Mouse (Mus musculus) liver, embryonic 13.5 days (tissue): ENCODE results near the gene Cops9. TPM values are rescaled to one million over a fixed set of nuclear protein-coding genes. Genes with fewer than 3 reads are reported as not detected.

ENCODE experiments used
- ATAC-seq: fragments of 200-750 bp; cut with Nextera tagmentation; 2 replicates; pipeline ENCODE4 v1.8.0; 2017; ENCODE audit warnings: low read depth, mild to moderate bottlenecking, moderate number of reproducible peaks, moderate library complexity
- DNase-seq: peaks from one replicate; pipeline ENCODE4 v3.0.0; 2022
- H3K27ac ChIP-seq: fragments of 300-500 bp; sonication (generic); 2 replicates; pipeline ENCODE4 v1.5.1; 2015; ENCODE audit warnings: moderate library complexity, mild to moderate bottlenecking, inconsistent platforms
- H3K27me3 ChIP-seq: fragments of 300-500 bp; sonication (generic); 2 replicates; pipeline ENCODE4 v1.6.1; 2015; ENCODE audit warnings: mild to moderate bottlenecking, inconsistent platforms
- H3K36me3 ChIP-seq: fragments of 300-500 bp; sonication (generic); 2 replicates; pipeline ENCODE4 v1.6.1; 2015; ENCODE audit warnings: mild to moderate bottlenecking, inconsistent platforms
- H3K4me1 ChIP-seq: fragments of 300-500 bp; sonication (generic); replicated peaks from 2 replicates; pipeline ENCODE4 v1.6.1; 2015; ENCODE audit warnings: inconsistent platforms
- H3K4me2 ChIP-seq: fragments of 300-500 bp; sonication (generic); 2 replicates; pipeline ENCODE4 v1.6.1; 2015; ENCODE audit warnings: inconsistent platforms, mild to moderate bottlenecking, moderate library complexity
- H3K4me3 ChIP-seq: fragments of 300-500 bp; sonication (generic); replicated peaks from 2 replicates; pipeline ENCODE4 v1.5.1; 2015; ENCODE audit warnings: mild to moderate bottlenecking, inconsistent platforms
- H3K9ac ChIP-seq: fragments of 300-500 bp; sonication (generic); 2 replicates; pipeline ENCODE4 v1.6.1; 2015; ENCODE audit warnings: mild to moderate bottlenecking, inconsistent platforms
- H3K9me3 ChIP-seq: fragments of 300-500 bp; sonication (generic); replicated peaks from 2 replicates; pipeline ENCODE4 v1.6.1; 2016; ENCODE audit warnings: inconsistent platforms
- WGBS: fragments of 180-500 bp; shearing (Covaris S2); methylation state at CpG from one replicate; pipeline ENCODE4 v1.1.7; 2015; ENCODE audit not compliant: insufficient replicate concordance; 5-methylcytosine and 5-hydroxymethylcytosine counted together
- polyA plus RNA-seq: library from polyadenylated mRNA; unstranded; fragments of >200 nt; fragmentation: Nextera tagmentation; extraction: Ambion mirVana; gene quantifications from 2 replicates; pipeline ENCODE4 v1.2.1, GENCODE M21; 2015

Cops9 gene
- polyA plus RNA-seq, 1 experiment from 2014 or later = 226 TPM

DNA sequence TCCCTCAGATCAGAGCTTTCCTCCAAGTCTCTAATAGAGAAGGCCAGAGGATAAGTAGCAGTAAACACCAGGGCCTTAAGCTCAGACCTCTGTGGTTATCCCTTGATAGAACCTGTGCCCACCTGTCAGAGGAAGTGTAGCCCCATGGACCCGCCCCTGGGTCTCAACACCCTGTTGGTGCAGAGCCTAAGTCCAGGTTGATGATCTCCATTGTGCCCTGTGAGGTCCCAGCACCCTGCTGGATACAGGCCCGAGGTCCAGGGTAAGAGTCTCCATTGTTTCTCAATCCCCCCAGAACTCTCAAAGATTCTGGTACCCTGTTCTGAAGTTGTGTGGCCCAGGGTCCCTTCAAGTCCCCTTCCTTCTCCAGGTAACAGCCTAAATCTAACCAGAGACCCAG lies 4.3 kb upstream of the Cops9 start:
- Histone ChIP-seq H3K27ac (no peak overlapping the region), H3K36me3 (no peaks in the 10 kb centered on the region), H3K9ac (no peak overlapping the region), H3K27me3 (no peaks in the 10 kb centered on the region), H3K4me2 (no peak overlapping the region), H3K4me1 (peaks cover 25% of the 10 kb centered on the region), H3K9me3 (no peaks in the 10 kb centered on the region), H3K4me3 (no peak overlapping the region)
- ATAC-seq = no peak
- 46% methylated on average over 2 of the region's 2 CpGs for WGBS
- no peak for DNase-seq

DNA sequence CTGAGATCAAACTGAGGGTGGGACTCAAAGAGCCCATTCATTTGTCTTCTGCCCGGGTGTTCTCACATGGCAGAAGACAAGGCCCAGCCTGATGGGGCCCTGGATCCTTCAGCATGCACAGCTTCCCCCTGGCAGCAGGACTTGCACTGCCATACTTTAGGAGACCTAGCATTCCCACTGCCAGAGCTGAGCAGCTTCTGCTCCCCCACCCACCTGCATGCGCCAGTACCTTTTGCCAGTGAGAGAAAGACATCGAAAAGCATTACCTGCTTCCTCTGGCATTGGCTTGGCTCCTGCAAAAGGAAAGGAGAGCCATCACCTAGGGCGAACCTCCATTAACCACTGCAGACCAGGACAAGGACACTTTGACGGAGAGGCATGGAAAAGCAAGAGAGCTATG lies 3.1 kb upstream of the Cops9 start:
- Histone ChIP-seq H3K9me3 (no peaks in the 10 kb centered on the region), H3K27me3 (no peaks in the 10 kb centered on the region), H3K27ac (no peak overlapping the region), H3K4me2 (no peak overlapping the region), H3K4me3 (no peak overlapping the region), H3K36me3 (no peaks in the 10 kb centered on the region), H3K9ac (no peak overlapping the region), H3K4me1 (peaks cover 37% of the 10 kb centered on the region)
- ATAC-seq (no peak), DNase-seq (no peak)
- 64% methylated on average over 5 of the region's 5 CpGs for WGBS

DNA sequence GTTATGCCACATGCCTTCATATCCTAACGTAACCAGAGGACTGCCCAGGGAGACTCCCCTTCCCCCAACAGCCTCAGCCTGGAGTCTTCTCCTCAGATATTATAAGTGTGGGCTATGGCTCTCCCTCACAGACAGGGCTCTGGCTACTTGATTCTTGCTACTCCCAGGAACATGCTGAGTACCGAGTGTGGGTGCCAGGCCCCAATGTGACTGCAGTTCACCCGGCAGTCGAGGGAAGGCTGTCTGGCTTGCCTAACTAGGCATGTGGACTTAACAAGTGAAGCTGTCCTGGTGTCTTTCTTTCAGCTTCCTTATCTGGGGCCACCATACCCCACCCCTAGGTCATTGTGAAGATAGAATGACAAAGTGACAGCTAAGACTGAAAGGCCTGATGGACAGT lies 1.9 kb upstream of the Cops9 start:
- Histone ChIP-seq H3K4me1 (peaks cover 39% of the 10 kb centered on the region), H3K4me2 (no peak overlapping the region), H3K36me3 (peaks cover 9% of the 10 kb centered on the region), H3K4me3 (no peak overlapping the region), H3K9me3 (no peaks in the 10 kb centered on the region), H3K27me3 (no peaks in the 10 kb centered on the region), H3K27ac (no peak overlapping the region), H3K9ac (no peak overlapping the region)
- DNase-seq = no peak
- 50% methylated on average over 4 of the region's 4 CpGs for WGBS
- ATAC-seq = no peak

DNA sequence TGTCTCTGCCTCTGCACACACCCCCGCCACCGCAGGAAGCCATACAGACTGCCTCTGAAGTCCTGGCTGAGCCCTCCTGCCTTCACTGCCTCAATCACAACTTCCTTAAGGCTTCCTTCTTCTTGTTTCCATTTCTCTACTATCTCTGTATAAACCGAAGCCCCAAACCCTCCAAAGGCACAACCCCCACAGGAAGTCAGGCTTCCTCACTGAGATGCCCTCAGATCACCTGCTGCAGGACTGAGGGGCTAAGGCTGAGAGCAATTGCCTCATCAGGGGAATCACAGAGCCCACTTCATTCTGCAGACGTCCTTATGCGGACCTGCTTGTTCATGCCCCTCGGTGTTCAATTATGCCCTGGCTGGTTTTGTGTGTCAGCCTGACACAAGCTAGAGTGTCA lies 1.4 kb downstream of the Cops9 start:
- WGBS = 44% methylated on average over 6 of the region's 6 CpGs

DNA sequence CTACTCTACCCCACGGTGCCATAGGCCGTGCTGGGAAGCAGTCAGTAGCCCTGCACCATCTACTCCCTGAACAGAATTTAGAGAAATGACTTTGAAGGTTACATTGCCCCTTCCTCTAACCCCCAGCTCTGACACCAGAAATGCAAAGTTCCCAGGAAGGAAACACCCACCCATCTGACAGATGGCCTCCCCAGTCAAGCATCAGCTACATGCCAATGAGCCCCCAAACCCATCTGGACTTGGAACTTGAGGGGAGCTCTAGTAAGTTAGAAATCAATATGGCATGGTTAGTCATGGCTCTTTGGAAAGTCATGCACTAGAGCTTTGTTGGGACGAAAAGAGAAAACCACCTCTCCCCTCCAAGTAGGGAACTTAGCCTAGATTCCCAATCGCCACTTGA lies 3.0 kb downstream of the Cops9 start:
- no peak for ATAC-seq
- Histone ChIP-seq H3K27ac (no peak overlapping the region), H3K4me1 (peaks cover 26% of the 10 kb centered on the region), H3K9me3 (no peaks in the 10 kb centered on the region), H3K9ac (no peak overlapping the region), H3K27me3 (no peaks in the 10 kb centered on the region), H3K36me3 (peaks cover 40% of the 10 kb centered on the region), H3K4me2 (no peak overlapping the region), H3K4me3 (no peak overlapping the region)
- DNase-seq = no peak
- 87% methylated on average over 4 of the region's 4 CpGs for WGBS

More for the DNA sequence above, 1.4 kb downstream of the Cops9 start:
- H3K27ac ChIP-seq = no peak overlapping the region
- H3K4me1 ChIP-seq = peaks cover 27% of the 10 kb centered on the region
- H3K4me2 ChIP-seq = peak overlapping the region; percentile 75
- peak overlapping the region; percentile 87 for H3K9ac ChIP-seq
- H3K9me3 ChIP-seq = no peaks in the 10 kb centered on the region
- DNase-seq (no peak), ATAC-seq (no peak)
- peak overlapping the region; percentile 86 for H3K4me3 ChIP-seq
- H3K27me3 ChIP-seq = no peaks in the 10 kb centered on the region
- H3K36me3 ChIP-seq = peaks cover 40% of the 10 kb centered on the region

DNA sequence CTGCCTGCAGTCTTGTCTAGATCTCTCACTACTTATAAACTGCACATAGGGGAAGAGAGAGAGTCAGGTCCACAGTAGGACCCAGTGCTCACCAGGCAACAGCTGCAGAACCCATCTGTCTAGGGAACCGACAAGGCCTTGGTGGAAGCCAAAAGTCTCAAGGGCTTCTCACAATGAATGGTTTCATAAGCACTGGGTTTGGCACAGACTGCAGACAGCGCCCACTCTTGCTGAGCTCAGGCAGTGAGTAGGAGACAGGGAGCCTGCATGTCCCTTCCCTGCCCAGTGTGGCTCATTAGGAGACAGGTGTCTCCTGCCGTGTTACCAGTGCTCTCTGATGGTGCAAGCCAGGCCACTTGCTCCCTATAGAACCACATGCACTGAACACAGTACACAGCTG lies 3.6 kb downstream of the Cops9 start:
- no peak for DNase-seq
- Histone ChIP-seq H3K27ac (no peak overlapping the region), H3K27me3 (no peaks in the 10 kb centered on the region), H3K4me3 (no peak overlapping the region), H3K9ac (no peak overlapping the region), H3K9me3 (no peaks in the 10 kb centered on the region), H3K36me3 (peaks cover 40% of the 10 kb centered on the region), H3K4me2 (no peak overlapping the region), H3K4me1 (peaks cover 21% of the 10 kb centered on the region)
- WGBS = 76% methylated on average over 3 of the region's 3 CpGs
- ATAC-seq = no peak

DNA sequence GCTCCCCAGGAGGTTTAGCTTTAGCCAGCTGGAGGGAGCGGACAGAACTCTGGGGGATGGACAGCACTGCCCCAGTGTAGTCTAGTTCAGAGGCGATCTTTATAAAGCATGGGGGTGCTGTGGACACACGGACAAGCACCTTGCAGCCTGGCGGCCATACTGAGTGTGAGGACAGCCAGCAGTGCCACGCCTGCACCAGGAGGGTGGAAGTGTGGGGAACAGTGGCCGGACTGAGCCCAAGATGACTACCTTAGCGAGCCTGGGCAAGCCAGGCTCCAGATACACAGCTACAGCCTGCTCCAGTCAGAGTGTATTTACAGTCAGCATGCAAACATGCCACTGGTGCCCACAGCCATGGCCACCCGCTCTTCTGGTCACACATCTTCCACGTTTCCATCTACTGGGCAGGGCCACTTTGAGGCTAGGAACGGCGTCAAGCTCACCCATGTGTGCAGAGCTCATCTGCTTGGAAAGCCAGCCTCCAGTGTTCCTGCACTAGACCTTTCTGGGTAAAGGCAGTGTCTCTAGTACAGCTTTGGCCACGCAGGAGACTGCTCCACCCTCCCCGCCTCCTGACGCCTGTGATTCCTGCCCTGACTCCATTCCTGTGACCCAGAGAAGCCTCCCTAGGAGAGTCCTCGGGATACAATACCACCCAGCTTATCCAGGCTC lies 4.1 kb downstream of the Cops9 start:
- Histone ChIP-seq H3K4me2 (no peak overlapping the region), H3K27ac (no peak overlapping the region), H3K4me3 (no peak overlapping the region), H3K4me1 (peaks cover 21% of the 10 kb centered on the region), H3K27me3 (no peaks in the 10 kb centered on the region), H3K9ac (no peak overlapping the region), H3K36me3 (peaks cover 40% of the 10 kb centered on the region), H3K9me3 (no peaks in the 10 kb centered on the region)
- no peak for ATAC-seq
- WGBS = 81% methylated on average over 15 of the region's 15 CpGs
- no peak for DNase-seq

DNA sequence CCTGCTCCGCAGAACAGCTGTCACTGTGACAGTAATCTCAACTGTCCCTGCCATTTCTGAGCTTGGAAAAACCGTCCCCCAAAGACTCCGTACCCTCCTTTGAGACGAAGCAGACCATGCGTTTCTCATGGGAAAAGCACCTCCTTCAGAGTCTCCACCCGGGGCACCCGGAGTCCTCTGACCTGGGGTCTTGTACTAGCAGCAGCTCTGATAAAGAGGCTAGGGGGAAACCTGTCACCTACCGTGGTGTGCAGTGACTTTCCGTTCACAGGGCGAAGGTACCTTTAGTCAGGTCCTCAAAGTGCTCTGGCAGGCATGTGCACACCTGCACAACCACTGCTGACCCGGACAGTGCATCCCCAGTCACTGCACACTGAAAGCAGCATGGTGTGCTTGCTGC lies 5.1 kb downstream of the Cops9 start:
- Histone ChIP-seq H3K36me3 (peaks cover 40% of the 10 kb centered on the region), H3K9ac (no peak overlapping the region), H3K27ac (no peak overlapping the region), H3K4me3 (no peak overlapping the region), H3K4me1 (peaks cover 16% of the 10 kb centered on the region), H3K9me3 (no peaks in the 10 kb centered on the region), H3K4me2 (no peak overlapping the region), H3K27me3 (no peaks in the 10 kb centered on the region)
- DNase-seq (no peak), ATAC-seq (no peak)
- 84% methylated on average over 11 of the region's 11 CpGs for WGBS

DNA sequence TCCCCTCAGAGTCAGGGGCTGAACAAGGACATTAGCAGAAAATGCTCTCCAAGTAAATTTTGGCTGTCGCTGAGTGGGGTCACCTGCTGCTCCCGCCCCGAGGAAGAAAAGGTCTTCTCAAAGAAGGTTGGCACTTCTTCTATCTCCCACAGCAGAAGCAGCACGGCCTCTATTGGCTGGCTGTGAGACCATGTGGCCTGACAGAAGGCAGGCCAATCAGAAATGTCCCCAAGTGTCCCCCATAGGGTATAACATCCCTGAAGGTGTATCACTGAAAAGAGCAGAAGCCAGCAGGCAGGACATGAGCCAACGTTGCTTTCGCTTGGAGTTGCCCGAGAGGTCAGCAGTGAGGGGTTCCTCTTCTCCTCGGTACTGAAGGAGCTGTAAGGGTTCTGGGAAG lies 5.8 kb downstream of the Cops9 start:
- H3K9me3 ChIP-seq = no peaks in the 10 kb centered on the region
- H3K9ac ChIP-seq = no peak overlapping the region
- peaks cover 40% of the 10 kb centered on the region for H3K36me3 ChIP-seq
- 68% methylated on average over 8 of the region's 8 CpGs for WGBS
- no peaks in the 10 kb centered on the region for H3K27me3 ChIP-seq
- no peak overlapping the region for H3K4me3 ChIP-seq
- no peak overlapping the region for H3K27ac ChIP-seq
- H3K4me2 ChIP-seq = no peak overlapping the region
- no peak for ATAC-seq
- peaks cover 13% of the 10 kb centered on the region for H3K4me1 ChIP-seq
- no peak for DNase-seq

DNA sequence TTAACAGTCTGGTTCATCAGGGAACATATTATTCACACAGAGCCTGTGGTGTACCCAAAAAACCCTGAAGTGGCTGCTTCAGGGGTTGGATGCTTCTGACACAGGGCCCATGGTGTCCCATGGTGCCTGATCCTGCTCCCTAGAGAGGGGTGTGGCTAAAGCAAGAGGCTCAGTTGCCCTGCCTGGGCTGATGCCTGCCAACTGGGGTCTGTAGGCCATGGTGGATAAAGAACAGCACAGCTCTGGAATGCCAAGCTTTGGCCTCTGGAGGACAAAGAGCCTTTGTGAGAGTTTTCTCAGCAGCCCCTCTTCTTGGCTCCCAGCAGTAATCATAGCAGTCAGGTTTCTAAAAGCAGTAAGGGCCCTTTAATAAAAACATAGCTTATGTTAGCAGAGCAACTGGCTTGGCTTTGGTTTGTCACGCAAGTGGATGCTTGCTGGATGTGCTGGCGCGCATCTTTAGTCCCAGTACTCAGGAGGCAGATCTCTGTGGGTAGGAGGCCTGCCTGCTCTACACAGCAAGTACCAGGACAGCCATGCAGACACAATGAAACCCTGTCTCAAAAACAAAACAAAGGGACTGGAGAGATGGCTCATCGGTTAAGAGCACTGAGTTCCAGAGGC lies 6.7 kb downstream of the Cops9 start:
- Histone ChIP-seq H3K9ac (no peak overlapping the region), H3K4me3 (no peak overlapping the region), H3K4me1 (peaks cover 4% of the 10 kb centered on the region), H3K4me2 (no peak overlapping the region), H3K9me3 (no peaks in the 10 kb centered on the region), H3K36me3 (peaks cover 40% of the 10 kb centered on the region), H3K27me3 (no peaks in the 10 kb centered on the region), H3K27ac (no peak overlapping the region)
- WGBS = 80% methylated on average over 4 of the region's 4 CpGs
- no peak for DNase-seq
- ATAC-seq = no peak

DNA sequence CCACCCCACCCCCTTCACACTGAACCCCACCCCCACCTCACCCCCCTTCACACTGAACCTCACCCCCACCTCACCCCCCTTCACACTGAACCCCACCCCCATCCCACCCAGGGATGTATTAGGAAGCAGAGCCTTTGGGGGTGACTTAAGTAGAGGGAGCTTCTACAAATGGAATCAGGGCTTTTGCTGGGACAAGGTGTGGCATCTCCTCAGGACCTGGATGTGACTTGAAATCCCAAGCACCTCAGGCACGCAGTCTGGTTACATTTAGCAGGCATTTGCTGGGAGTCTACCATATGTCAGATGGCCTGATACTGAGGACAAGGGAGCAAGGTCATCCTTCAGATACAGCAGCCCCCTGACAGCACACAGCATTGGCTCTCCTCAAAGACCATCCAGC lies 7.2 kb downstream of the Cops9 start:
- WGBS = 50% methylated on average over 1 of the region's 1 CpGs
- Histone ChIP-seq H3K9ac (no peak overlapping the region), H3K36me3 (peaks cover 40% of the 10 kb centered on the region), H3K4me3 (no peak overlapping the region), H3K27ac (no peak overlapping the region), H3K4me1 (no peaks in the 10 kb centered on the region; the same call in 1 of the 2 replicates), H3K27me3 (no peaks in the 10 kb centered on the region), H3K9me3 (no peaks in the 10 kb centered on the region), H3K4me2 (no peak overlapping the region)
- no peak for DNase-seq
- ATAC-seq = no peak

DNA sequence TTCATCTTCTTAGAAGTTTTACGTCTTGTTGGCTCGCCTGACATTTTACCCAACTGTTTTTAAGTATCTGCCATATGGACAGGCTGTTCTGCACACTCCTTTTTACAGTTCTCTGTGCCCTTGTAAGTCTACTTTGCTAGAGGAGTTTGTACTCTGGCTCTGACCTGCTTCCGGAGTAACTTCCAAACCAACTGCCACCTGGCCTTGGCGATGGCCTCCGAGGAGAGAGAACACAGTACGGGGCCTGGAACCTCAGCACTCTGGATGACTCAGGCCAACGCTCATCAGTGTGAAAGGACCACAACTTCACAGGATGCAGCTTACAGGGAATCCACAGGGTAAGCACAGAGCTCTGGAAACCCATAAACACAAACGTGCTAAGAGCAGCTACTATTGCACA lies 8.1 kb downstream of the Cops9 start:
- no peak for DNase-seq
- H3K27me3 ChIP-seq = no peaks in the 10 kb centered on the region
- no peaks in the 10 kb centered on the region for H3K4me1 ChIP-seq
- H3K27ac ChIP-seq = no peak overlapping the region
- 66% methylated on average over 8 of the region's 8 CpGs for whole genome bisulfite sequencing
- H3K4me2 ChIP-seq = no peak overlapping the region
- peaks cover 31% of the 10 kb centered on the region for H3K36me3 ChIP-seq
- no peak overlapping the region for H3K4me3 ChIP-seq
- no peaks in the 10 kb centered on the region for H3K9me3 ChIP-seq
- no peak overlapping the region for H3K9ac ChIP-seq
- ATAC-seq = no peak
